Mouse (Mus musculus) embryonic fibroblast, embryonic 13.5 days (primary cell): Measurements from ENCODE around the gene Gm10188. TPM values are rescaled to one million over a fixed set of nuclear protein-coding genes. Genes with fewer than 3 reads are reported as not detected.

Experiments
- H3K27ac ChIP-seq: 2 replicates; pipeline ENCODE4 v1.5.1; 2012; ENCODE audit warnings: low read length, control low read depth, inconsistent platforms; ENCODE audit not compliant: insufficient read depth
- H3K4me1 ChIP-seq: 2 replicates; pipeline ENCODE4 v1.6.1; 2011; ENCODE audit warnings: low read length; ENCODE audit not compliant: control insufficient read depth, insufficient read depth
- H3K4me3 ChIP-seq: 2 replicates; pipeline ENCODE4 v1.5.1; 2011; ENCODE audit warnings: mild to moderate bottlenecking, control low read depth, low read length; ENCODE audit not compliant: insufficient read depth
- CTCF ChIP-seq: IDR thresholded peaks from 2 replicates; pipeline ENCODE4 v1.5.1; 2011; ENCODE audit warnings: mild to moderate bottlenecking, control low read depth, low read length, moderate library complexity, borderline replicate concordance; ENCODE audit not compliant: insufficient read depth
- POLR2A ChIP-seq: IDR thresholded peaks from 2 replicates; pipeline ENCODE4 v1.6.1; 2011; ENCODE audit warnings: low read depth, mild to moderate bottlenecking, control low read depth, low read length, moderate library complexity
- polyA plus RNA-seq: library from polyadenylated mRNA; stranded (reverse); fragments of >200 nt; gene quantifications from 2 replicates; pipeline ENCODE4 v1.2.4, GENCODE M21; 2011; ENCODE audit warnings: low read depth; ENCODE audit not compliant: missing spikeins, insufficient read length

The Gm10188 gene
- polyA plus RNA-seq, 1 experiment, result not detected

GRCm38 (mm10) chr1:132209400-132209799, 20.2 kb downstream of the Gm10188 start:
- peaks cover 22% of the 10 kb centered on the region for H3K4me1 ChIP-seq
- TF ChIP-seq CTCF, result no peak
- no peak for TF ChIP-seq POLR2A
- no peak overlapping the region for H3K27ac ChIP-seq
- H3K4me3 ChIP-seq, result no peak overlapping the region

- H3K27ac ChIP-seq, result no peak overlapping the region
- TF ChIP-seq CTCF (no peak), POLR2A (no peak)
- H3K4me1 ChIP-seq, result peaks cover 22% of the 10 kb centered on the region
- H3K4me3 ChIP-seq, result no peak overlapping the region
These were observed 21.4 kb downstream of the Gm10188 start for GRCm38 (mm10) chr1:132208154-132208553.

GRCm38 (mm10) chr1:132206828-132207227, 22.7 kb downstream of the Gm10188 start:
- Histone ChIP-seq H3K27ac (no peak overlapping the region), H3K4me1 (peaks cover 22% of the 10 kb centered on the region), H3K4me3 (no peak overlapping the region)
- TF ChIP-seq CTCF (no peak), POLR2A (no peak)

- TF ChIP-seq CTCF (no peak), POLR2A (no peak)
- Histone ChIP-seq H3K4me1 (peaks cover 19% of the 10 kb centered on the region), H3K27ac (no peak overlapping the region), H3K4me3 (no peak overlapping the region)
These were observed 23.6 kb downstream of the Gm10188 start for GRCm38 (mm10) chr1:132205958-132206357.

- H3K4me3 ChIP-seq, result no peak overlapping the region
- TF ChIP-seq CTCF (no peak), POLR2A (no peak)
- peaks cover 21% of the 10 kb centered on the region for H3K4me1 ChIP-seq
- no peak overlapping the region for H3K27ac ChIP-seq
These were observed 26.8 kb downstream of the Gm10188 start for GRCm38 (mm10) chr1:132202771-132203170.

GRCm38 (mm10) chr1:132201936-132202335, 27.6 kb downstream of the Gm10188 start:
- TF ChIP-seq POLR2A, result no peak
- no peak for TF ChIP-seq CTCF
- peaks cover 16% of the 10 kb centered on the region for H3K4me1 ChIP-seq
- no peak overlapping the region for H3K4me3 ChIP-seq
- no peak overlapping the region for H3K27ac ChIP-seq

- peaks cover 13% of the 10 kb centered on the region for H3K4me1 ChIP-seq
- H3K27ac ChIP-seq, result no peak overlapping the region
- H3K4me3 ChIP-seq, result no peak overlapping the region
These were observed 28.1 kb downstream of the Gm10188 start for GRCm38 (mm10) chr1:132201511-132201860.

GRCm38 (mm10) chr1:132200562-132201510, 28.7 kb downstream of the Gm10188 start:
- H3K4me1 ChIP-seq, result peaks cover 11% of the 10 kb centered on the region
- no peak overlapping the region for H3K27ac ChIP-seq
- no peak overlapping the region for H3K4me3 ChIP-seq
- TF ChIP-seq CTCF (peak; percentile 12; the same call in 1 of the 2 replicates), POLR2A (no peak)

More at GRCm38 (mm10) chr1:132201511-132201860, 28.1 kb downstream of the Gm10188 start:
- TF ChIP-seq CTCF (no peak), POLR2A (no peak)

- peaks cover 11% of the 10 kb centered on the region for H3K4me1 ChIP-seq
- no peak overlapping the region for H3K4me3 ChIP-seq
- TF ChIP-seq POLR2A, result no peak
- no peak for TF ChIP-seq CTCF
- H3K27ac ChIP-seq, result no peak overlapping the region
These were observed 29.6 kb downstream of the Gm10188 start for GRCm38 (mm10) chr1:132199934-132200333.

GRCm38 (mm10) chr1:132199244-132199643, 30.3 kb downstream of the Gm10188 start:
- Histone ChIP-seq H3K4me3 (no peak overlapping the region), H3K4me1 (peaks cover 11% of the 10 kb centered on the region), H3K27ac (no peak overlapping the region)
- TF ChIP-seq CTCF (no peak), POLR2A (no peak)
